Mouse (Mus musculus) kidney, postnatal 0 days (tissue): ENCODE measurements around the gene Gng12. TPM values are rescaled to one million over a fixed set of nuclear protein-coding genes. Genes with fewer than 3 reads are reported as not detected.
A peak's percentile ranks its signal among the peaks of the same experiment; 100 is the strongest.

Experiments used
- ATAC-seq: fragments of 200-750 bp; cut with Nextera tagmentation; replicated peaks from 2 replicates; pipeline ENCODE4 v1.8.0; 2017; ENCODE audit warnings: low read depth, moderate number of reproducible peaks, moderate TSS enrichment, moderate library complexity; ENCODE audit not compliant: low FRiP score
- DNase-seq: peaks from one replicate; pipeline ENCODE4 v3.0.0-alpha.2; 2016; ENCODE audit warnings: low spot score
- H3K27ac ChIP-seq: fragments of 300-500 bp; sonication (generic); 2 replicates; pipeline ENCODE4 v1.5.1; 2014; ENCODE audit warnings: mild to moderate bottlenecking
- H3K27me3 ChIP-seq: fragments of 300-500 bp; sonication (generic); 2 replicates; pipeline ENCODE4 v1.6.1; 2014; ENCODE audit warnings: low read length, mixed read lengths; ENCODE audit not compliant: insufficient read depth
- H3K36me3 ChIP-seq: fragments of 300-500 bp; sonication (generic); 2 replicates; pipeline ENCODE4 v1.6.1; 2014; ENCODE audit warnings: low read length, mixed read lengths; ENCODE audit not compliant: insufficient read depth
- H3K4me1 ChIP-seq: fragments of 300-500 bp; sonication (generic); replicated peaks from 2 replicates; pipeline ENCODE4 v1.6.1; 2014; ENCODE audit warnings: antibody characterized with exemption, low read length, mixed read lengths; ENCODE audit not compliant: insufficient read depth
- H3K4me2 ChIP-seq: fragments of 300-500 bp; sonication (generic); 2 replicates; pipeline ENCODE4 v1.6.1; 2014; ENCODE audit warnings: mild to moderate bottlenecking, low read length, moderate library complexity, mixed read lengths
- H3K4me3 ChIP-seq: fragments of 300-500 bp; sonication (generic); replicated peaks from 2 replicates; pipeline ENCODE4 v1.5.1; 2014; ENCODE audit warnings: low read depth, low read length
- H3K9ac ChIP-seq: fragments of 300-500 bp; sonication (generic); 2 replicates; pipeline ENCODE4 v1.6.1; 2014; ENCODE audit warnings: low read depth, low read length
- H3K9me3 ChIP-seq: fragments of 300-500 bp; sonication (generic); replicated peaks from 2 replicates; pipeline ENCODE4 v1.6.1; 2016; ENCODE audit warnings: low read length, inconsistent platforms, mixed read lengths
- CTCF ChIP-seq: IDR thresholded peaks from 2 replicates; pipeline ENCODE4 v1.5.1; 2016; ENCODE audit warnings: antibody characterized with exemption, low read depth, mild to moderate bottlenecking, moderate library complexity
- WGBS: fragments of 180-500 bp; shearing (Covaris S2); extraction: QIAGEN DNeasy Blood & Tissue Kit; methylation state at CpG from one replicate; pipeline ENCODE4 v1.1.7; 2014; 5-methylcytosine and 5-hydroxymethylcytosine counted together
- polyA plus RNA-seq: library from polyadenylated mRNA; unstranded; fragments of >200 nt; fragmentation: Nextera tagmentation; extraction: Ambion mirVana; gene quantifications from 2 replicates; pipeline ENCODE4 v1.2.1, GENCODE M21; 2015

The Gng12 gene
- polyA plus RNA-seq, 1 experiment from 2014 or later = 144 TPM

- H3K4me1 ChIP-seq = no peaks in the 10 kb centered on the region
- TF ChIP-seq CTCF = no peak
- no peak overlapping the region for H3K4me3 ChIP-seq
- no peaks in the 10 kb centered on the region for H3K27me3 ChIP-seq
- 89% methylated on average over 3 of the region's 3 CpGs for WGBS
- no peak overlapping the region for H3K27ac ChIP-seq
- no peak overlapping the region for H3K9ac ChIP-seq
- H3K9me3 ChIP-seq = no peaks in the 10 kb centered on the region
- DNase-seq (no peak), ATAC-seq (no peak)
- no peaks in the 10 kb centered on the region for H3K36me3 ChIP-seq
- H3K4me2 ChIP-seq = no peak overlapping the region
These were observed 5.6 kb upstream of the Gng12 start for GRCm38 (mm10) chr6:66890349-66891158.

- Histone ChIP-seq H3K36me3 (no peaks in the 10 kb centered on the region), H3K9me3 (no peaks in the 10 kb centered on the region), H3K4me1 (peaks cover 9% of the 10 kb centered on the region), H3K27ac (no peak overlapping the region), H3K4me2 (no peak overlapping the region), H3K9ac (no peak overlapping the region), H3K4me3 (no peak overlapping the region), H3K27me3 (no peaks in the 10 kb centered on the region)
- no peak for DNase-seq
- 73% methylated on average over 5 of the region's 5 CpGs for whole genome bisulfite sequencing
- no peak for ATAC-seq
- TF ChIP-seq CTCF = no peak
These were observed 2.2 kb upstream of the Gng12 start for GRCm38 (mm10) chr6:66893950-66894349.

- Histone ChIP-seq H3K27ac (no peak overlapping the region), H3K4me3 (no peak overlapping the region), H3K27me3 (no peaks in the 10 kb centered on the region), H3K9ac (no peak overlapping the region), H3K4me2 (no peak overlapping the region), H3K4me1 (peaks cover 9% of the 10 kb centered on the region), H3K36me3 (no peaks in the 10 kb centered on the region), H3K9me3 (no peaks in the 10 kb centered on the region)
- TF ChIP-seq CTCF = no peak
- ATAC-seq (no peak), DNase-seq (no peak)
- WGBS = 63% methylated on average over 1 of the region's 1 CpGs
These were observed 1.2 kb upstream of the Gng12 start for GRCm38 (mm10) chr6:66894999-66895398.

GRCm38 (mm10) chr6:66896921-66897645, 886 bp downstream of the Gng12 start:
- no peaks in the 10 kb centered on the region for H3K36me3 ChIP-seq
- WGBS = under 1% methylated on average over 25 of the region's 25 CpGs
- peak overlapping the region; percentile 90 for H3K27ac ChIP-seq
- H3K27me3 ChIP-seq = no peaks in the 10 kb centered on the region
- peak overlapping the region; percentile 69 for H3K4me2 ChIP-seq
- peak overlapping the region; percentile 93 for H3K4me3 ChIP-seq
- peak overlapping the region; percentile 92 for H3K9ac ChIP-seq
- H3K4me1 ChIP-seq = peaks cover 9% of the 10 kb centered on the region
- no peaks in the 10 kb centered on the region for H3K9me3 ChIP-seq
- DNase-seq = peak; percentile 57
- ATAC-seq = peak; percentile 29; the same call in 1 of the 2 replicates
- TF ChIP-seq CTCF = no peak

GRCm38 (mm10) chr6:66897994-66898393, 1.8 kb downstream of the Gng12 start:
- 0 out of 2 replicates have a peak overlapping the region, but pooled peaks have one; percentile 90 for H3K27ac ChIP-seq
- 52% methylated on average over 4 of the region's 4 CpGs for WGBS

GRCm38 (mm10) chr6:66901926-66902325, 5.7 kb downstream of the Gng12 start:
- no peaks in the 10 kb centered on the region for H3K27me3 ChIP-seq
- no peak for TF ChIP-seq CTCF
- ATAC-seq (no peak), DNase-seq (no peak)
- no peaks in the 10 kb centered on the region for H3K9me3 ChIP-seq
- H3K36me3 ChIP-seq = no peaks in the 10 kb centered on the region
- no peak overlapping the region for H3K9ac ChIP-seq
- no peak overlapping the region for H3K4me3 ChIP-seq
- H3K4me1 ChIP-seq = peaks cover 15% of the 10 kb centered on the region
- H3K27ac ChIP-seq = no peak overlapping the region
- no peak overlapping the region for H3K4me2 ChIP-seq
- 94% methylated on average over 5 of the region's 5 CpGs for WGBS

More at GRCm38 (mm10) chr6:66897994-66898393, 1.8 kb downstream of the Gng12 start:
- Histone ChIP-seq H3K9ac (no peak overlapping the region; the same call in 1 of the 2 replicates), H3K4me1 (peaks cover 9% of the 10 kb centered on the region), H3K4me3 (peak overlapping the region; percentile 93), H3K4me2 (peak overlapping the region; percentile 69), H3K9me3 (no peaks in the 10 kb centered on the region), H3K36me3 (no peaks in the 10 kb centered on the region), H3K27me3 (no peaks in the 10 kb centered on the region)
- DNase-seq = no peak
- no peak for TF ChIP-seq CTCF
- no peak for ATAC-seq
